Mouse (Mus musculus) spleen, adult 18-20 months (tissue): ENCODE measurements around the gene Rnf207.
A peak's percentile ranks its signal among the peaks of the same experiment; 100 is the strongest.

Source experiments
- DNase-seq, 2 experiments: peaks; one replicate each; pipeline ENCODE4 v3.0.0; 2022; ENCODE audit warnings: mixed read lengths in 2 of 2

Rnf207 gene

DNA sequence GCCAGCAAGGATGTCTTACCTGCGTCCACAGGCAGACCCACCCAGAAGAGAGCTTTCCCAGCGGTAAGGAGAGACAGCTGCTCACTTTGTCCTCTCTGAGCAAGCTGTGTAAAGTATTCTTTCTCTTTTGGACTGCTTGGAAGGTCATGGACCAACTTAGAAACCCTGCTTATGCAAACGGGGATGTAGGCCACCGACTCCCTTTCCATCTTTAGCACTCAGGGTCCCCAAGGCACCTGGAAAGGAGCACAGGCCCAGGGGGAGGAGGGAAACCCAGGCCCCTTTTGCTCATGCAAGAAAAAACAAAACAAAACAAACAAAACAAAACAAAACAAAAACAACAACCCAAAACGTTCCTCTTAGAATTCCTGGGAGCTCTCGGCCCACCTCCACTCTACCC lies 27.2 kb downstream of the Rnf207 start, which contains the start of gene Hes3:
Hes3 (minus strand) TSS at position 101 of the 400 bp plus-strand sequence.
- DNase-seq = no peak

- no peak for DNase-seq
These were observed 27.8 kb downstream of the Rnf207 start for GRCm38 (mm10) chr4:152290991-152291390.

GRCm38 (mm10) chr4:152290385-152290784 lies 28.4 kb downstream of the Rnf207 start:
- DNase-seq = no peak

DNA sequence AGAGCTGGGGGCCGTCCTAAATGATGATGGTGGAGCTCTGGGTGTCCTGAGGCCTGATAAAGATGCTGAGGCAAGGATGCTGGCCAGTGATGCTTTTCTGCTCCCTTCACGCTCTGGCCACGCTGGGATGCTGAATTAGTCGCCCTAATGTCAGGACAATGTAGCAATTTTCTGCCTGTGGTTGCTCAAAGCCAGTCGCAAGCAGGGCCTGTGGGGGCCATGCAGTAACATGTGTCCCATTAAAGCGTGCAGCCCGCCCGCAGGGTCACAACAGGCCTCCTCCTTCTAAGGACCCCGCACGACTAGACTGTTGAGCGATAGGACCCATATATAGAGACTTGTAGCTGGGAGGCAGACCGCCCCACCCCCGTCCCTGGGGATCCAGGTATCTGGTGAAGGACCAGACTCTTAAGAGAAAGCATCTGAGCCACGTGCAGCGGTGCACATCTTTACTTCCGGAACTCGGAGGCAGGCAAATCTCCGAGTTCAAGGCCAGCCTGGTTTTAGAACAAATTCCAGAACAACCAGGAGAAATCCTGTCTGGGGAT lies 30.3 kb downstream of the Rnf207 start:
- DNase-seq = no peak

- no peak for DNase-seq
These were observed 31.3 kb downstream of the Rnf207 start for GRCm38 (mm10) chr4:152287317-152288120.

DNA sequence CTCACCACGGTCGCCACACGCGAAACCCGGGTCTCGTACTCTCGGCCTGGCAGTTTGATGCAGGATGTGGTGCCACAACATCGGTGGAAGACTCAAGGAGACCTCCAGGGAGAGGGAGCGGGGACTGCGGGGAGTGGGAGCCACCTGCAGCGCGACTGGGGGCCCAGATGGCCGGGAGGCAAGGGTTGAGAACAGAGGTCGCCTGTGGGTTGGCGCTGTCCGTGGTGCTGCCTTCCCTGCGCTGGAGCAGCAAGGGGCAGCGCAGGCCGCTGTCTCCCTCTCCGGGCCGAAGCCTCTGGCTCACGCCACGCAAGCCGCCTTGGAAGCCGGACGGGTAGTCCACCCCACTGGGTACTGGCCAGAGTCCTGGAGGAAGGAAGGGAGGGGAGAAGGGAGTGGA lies 31.9 kb downstream of the Rnf207 start:
- DNase-seq = peak; percentile 25 to 53

GRCm38 (mm10) chr4:152286183-152286582 lies 32.6 kb downstream of the Rnf207 start:
- no peak for DNase-seq

DNA sequence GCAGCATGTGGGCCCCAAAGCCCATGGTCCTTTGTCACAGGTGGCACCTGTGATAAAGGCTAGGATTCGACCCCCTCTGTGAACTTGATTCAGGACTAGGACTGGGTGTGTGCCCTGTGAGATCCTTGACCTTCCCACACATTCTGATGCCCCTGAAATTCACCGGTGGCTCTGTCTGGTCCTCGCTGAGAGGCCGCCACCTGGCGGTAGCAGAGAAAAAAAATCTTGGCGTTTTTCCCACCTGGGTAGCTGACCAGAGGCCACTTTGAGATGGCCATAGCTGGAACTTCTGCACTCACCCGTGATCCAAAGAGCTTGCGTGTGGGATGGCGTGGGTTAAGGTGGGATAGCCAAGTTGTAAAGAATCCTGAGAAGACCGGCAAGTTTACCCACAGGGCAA lies 33.3 kb downstream of the Rnf207 start:
- peak in 1 of 2 experiments; percentile 56 for DNase-seq

DNA sequence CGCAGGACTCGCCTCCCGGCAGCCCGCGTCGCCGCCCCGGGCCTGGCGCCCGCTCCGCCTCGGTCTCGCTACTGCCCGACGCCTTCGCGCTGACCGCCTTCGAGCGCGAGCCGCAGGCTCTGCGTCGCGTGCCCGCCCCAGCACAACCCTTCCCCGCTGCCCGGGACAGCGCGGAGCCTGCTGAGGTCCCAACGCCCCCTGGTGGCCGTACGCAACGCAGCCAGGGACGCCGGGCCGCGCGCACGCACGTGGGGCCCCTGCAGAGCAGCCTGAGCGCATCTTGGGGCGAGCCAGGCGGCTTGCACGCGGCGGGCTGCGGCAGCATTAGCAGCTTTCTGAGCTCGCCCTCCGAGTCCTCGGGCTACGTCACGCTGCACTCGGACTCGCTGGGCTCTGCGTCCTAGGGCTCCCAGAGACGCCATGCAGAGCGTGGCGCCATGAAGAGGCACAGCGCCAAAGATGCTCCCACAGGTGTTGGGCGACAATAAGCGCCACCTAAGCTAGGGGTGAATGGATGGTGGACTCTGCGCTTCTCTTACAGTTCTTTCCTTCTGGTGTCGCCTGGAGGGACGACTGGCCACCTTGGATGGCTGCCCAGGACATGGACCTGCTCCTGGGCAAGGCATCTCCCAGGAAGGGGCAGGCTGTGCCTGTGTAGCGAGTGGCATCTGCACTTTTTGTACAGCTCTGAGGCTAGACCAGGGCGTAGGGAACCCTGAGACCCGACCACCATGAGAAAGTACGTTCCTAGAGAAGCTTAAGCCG lies 35.4 kb downstream of the Rnf207 start:
- peak; percentile 68 to 84 for DNase-seq

- DNase-seq = no peak
These were observed 36.1 kb downstream of the Rnf207 start for GRCm38 (mm10) chr4:152282721-152283120.

DNA sequence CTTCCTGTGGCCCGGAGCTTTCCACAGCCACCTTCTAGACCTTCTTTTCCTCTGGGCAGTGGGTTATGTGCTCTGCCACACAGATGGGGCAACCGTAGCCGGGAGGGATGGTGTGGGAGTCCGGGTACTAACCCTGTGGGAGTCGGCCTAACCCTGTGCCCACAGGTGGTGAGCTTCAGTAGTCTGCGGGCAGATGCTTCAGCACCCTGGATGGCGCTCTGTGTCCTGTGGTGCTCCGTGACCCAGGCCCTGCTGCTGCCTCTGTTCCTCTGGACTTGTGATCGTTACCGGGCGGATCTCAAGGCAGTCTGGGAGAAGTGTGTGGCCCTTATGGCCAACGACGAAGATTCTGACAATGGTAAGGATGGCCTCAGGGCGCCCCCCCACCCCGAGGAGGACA lies 37.2 kb downstream of the Rnf207 start:
- no peak for DNase-seq

- DNase-seq = no peak
These were observed 39.8 kb downstream of the Rnf207 start for GRCm38 (mm10) chr4:152278986-152279385.

DNA sequence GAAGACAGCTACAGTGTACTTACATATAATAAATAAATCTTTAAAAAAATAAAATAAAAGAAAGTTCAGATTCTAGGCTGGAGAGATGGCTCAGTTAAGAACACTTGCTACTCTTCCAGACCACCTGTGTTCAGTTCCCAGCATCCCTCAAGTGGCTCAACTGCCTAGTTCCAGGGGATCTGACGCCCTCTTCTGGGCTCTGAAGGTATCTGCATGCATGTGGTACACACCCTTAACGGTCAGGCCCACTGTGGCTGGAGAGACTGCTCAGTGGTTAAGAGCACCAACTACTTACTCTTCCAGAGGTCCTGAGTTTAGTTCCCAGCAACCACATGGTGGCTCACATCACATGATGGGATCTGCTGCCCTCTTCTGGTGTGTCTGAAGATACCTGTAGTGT lies 40.9 kb downstream of the Rnf207 start:
- no peak for DNase-seq

DNA sequence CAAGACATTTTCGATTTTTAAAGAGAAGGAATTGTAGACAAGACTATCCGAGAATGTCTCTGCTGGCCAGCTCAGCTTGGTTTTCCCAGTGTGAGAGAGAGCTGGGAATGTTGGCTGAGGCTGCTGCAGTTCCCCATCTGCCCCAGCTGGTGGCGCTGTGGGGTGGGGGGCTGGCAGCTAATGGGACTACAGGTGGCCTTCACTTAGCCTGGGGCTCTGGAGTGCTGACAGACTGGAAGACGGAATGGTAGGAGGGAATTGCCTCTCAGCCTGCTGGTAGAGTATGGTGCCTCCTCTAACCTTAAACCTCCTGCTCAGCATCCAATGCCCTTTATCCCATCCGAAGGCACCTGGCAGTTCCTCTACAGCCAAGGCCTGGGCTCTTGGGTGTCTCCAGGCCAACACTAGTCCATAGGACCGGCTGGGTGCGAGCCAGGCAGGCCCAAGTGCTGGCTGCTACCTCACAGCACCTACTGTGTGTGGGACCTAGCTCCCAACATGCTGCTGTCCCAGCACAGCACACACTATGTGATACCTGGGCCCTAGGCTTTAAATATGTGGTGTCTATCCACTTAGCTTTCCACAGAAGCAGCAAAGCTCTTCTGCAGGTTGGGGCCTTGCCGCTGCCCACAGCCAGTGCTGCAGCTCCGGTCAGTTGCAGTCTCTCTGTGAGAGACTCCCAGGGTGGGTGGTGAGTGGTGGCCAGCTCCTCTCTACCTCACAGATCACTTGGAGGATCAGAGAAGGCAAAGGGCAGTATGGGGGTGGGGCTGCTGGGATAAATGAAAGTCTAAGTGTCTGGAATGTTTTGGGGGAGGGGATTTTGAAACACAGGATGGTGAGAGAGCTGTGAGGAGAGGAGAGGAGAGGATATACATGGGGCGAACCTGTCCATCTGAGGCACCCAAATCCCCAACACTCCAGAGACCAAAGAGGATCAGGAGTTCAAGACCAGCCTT lies 42.1 kb downstream of the Rnf207 start:
- no peak for DNase-seq

DNA sequence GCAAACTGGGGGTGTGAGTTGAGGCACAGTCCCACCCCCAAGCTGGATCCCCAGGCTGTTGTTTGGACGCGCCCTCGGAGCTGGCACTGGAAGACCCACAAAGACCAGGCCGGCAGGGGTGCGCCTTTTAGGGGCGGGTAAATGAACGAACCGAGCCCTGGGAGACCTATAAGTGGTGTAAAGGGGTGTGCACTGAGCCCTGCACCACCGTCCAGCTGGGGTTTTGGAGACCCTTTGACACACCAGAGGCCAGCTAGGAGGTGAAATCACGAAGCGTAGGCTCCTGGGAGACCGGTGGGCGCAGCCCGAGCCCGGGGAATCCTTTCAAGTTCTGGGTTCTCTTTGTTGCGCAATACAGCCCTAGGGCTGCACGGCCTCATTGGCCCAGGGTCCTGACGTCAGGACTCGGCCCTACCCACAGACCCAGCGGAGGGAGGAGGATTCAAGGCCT lies 44.1 kb downstream of the Rnf207 start:
- DNase-seq = no peak

- DNase-seq = no peak
These were observed 45.1 kb downstream of the Rnf207 start, which contains the start of gene Gpr153 for GRCm38 (mm10) chr4:152273621-152274236. Gene Gpr153, plus strand, starts transcription at chr4:152274232.

- DNase-seq = no peak
These were observed 45.6 kb downstream of the Rnf207 start for GRCm38 (mm10) chr4:152273191-152273590.

DNA sequence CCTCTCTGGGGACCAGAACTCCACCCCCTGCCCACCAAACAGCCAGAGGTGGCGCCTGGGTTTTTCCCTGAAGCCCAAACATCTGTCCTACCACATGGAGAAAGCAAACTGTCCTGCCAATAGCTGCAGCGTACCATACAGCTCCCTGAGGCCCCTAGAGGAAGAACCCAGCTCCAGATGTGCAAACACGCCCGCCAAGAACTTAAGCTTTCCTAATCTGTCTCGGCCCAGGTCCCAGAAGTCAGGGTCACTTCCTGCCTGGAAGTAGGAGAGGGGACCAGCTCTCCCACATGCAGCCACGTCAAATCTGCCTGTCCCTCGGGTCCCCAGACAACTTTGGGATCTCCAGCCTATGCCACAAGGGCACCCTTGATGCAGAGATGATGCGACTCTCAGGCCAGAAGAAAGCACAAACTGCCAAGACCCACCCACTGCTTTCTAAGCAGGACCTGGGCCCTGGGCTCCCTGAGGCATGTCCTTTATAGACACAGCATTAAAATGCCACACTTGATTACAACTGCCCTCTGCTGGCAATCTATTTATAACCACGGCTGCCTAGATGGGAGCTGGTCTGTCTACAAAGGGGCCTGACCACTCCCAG lies 46.2 kb downstream of the Rnf207 start:
- no peak for DNase-seq

DNA sequence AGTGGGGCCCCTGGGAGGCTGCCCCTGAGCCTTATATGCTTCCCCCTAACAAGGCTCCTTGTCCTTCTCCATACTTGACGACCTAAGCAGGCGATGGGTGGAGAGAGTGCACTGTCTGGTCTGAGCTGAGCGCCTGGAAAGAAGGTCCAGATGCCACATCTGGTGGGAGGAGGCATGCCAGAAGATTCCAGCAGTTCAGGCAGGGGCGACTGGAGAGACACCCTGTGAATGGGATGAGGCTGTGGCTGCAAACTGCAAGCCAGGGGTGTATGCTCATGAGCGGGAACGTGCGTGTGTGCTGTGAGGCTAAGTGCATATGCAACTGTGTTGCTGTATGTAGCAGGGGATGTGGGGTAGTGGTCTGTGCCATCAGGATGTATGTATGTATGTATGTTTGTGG lies 46.8 kb downstream of the Rnf207 start:
- DNase-seq = no peak

DNA sequence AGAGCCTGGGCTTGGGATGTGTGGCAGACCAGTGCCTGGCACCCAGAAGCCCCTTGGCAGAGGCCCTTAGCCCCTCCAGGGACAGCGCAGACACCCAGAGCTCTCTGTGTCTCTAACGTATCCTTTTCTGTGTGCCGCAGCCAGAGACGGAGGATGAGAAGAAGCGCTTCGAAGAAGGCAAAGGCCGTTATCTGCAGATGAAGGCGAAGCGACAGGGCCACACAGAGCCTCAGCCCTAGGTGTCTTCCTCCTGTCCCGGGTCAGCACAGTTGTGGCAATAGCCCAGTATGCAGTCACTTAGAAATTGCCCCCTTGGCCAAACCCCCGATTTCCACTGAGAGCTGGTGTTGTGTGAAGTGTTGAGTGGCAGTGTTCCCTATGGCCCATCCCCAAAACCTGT lies 47.5 kb downstream of the Rnf207 start:
- DNase-seq = no peak

GRCm38 (mm10) chr4:152270599-152270998 lies 48.2 kb downstream of the Rnf207 start:
- no peak for DNase-seq

- DNase-seq = no peak
These were observed 48.8 kb downstream of the Rnf207 start for GRCm38 (mm10) chr4:152269967-152270366.
